Mouse (Mus musculus) MEL (cell line): ENCODE measurements around the gene Rnpep. TPM values are rescaled to one million over a fixed set of nuclear protein-coding genes. Genes with fewer than 3 reads are reported as not detected.

Experiments
- DNase-seq: peaks from one replicate; pipeline ENCODE4 v3.0.0; 2011; ENCODE audit warnings: low read depth, low spot score
- H3K27ac ChIP-seq: 2 replicates; pipeline ENCODE4 v1.5.1; 2012; ENCODE audit warnings: low read depth, mild to moderate bottlenecking, control low read depth, low read length, moderate library complexity; ENCODE audit not compliant: control insufficient read depth
- H3K27me3 ChIP-seq, 2 experiments: fragments of 150-350 bp in 1 of 2; sonication (generic) in 1 of 2; 2 replicates each; pipeline ENCODE4 v1.6.1; 2012; ENCODE audit warnings: low read length in 2 of 2, mild to moderate bottlenecking in 2 of 2, improper control_type of control experiment in 1 of 2, moderate library complexity in 1 of 2; ENCODE audit not compliant: insufficient read depth in 2 of 2, control insufficient read depth in 1 of 2
- H3K36me3 ChIP-seq, 2 experiments: 2 replicates each; pipeline ENCODE4 v1.6.1; 2012 to 2014; ENCODE audit warnings: low read length in 2 of 2, improper control_type of control experiment in 1 of 2, inconsistent platforms in 1 of 2, mild to moderate bottlenecking in 1 of 2; ENCODE audit not compliant: insufficient read depth in 2 of 2, control insufficient read depth in 1 of 2
- H3K4me1 ChIP-seq, 2 experiments: fragments of 150-350 bp in 1 of 2; sonication (generic) in 1 of 2; 2 replicates each; pipeline ENCODE4 v1.6.1; 2012; ENCODE audit warnings: low read length in 2 of 2, improper control_type of control experiment in 1 of 2, mild to moderate bottlenecking in 1 of 2; ENCODE audit not compliant: insufficient read depth in 2 of 2, control insufficient read depth in 1 of 2
- H3K4me3 ChIP-seq, 2 experiments: fragments of 150-350 bp in 1 of 2; sonication (generic) in 1 of 2; 2 replicates each; pipeline ENCODE4 v1.5.1; 2012; ENCODE audit warnings: low read depth in 2 of 2, low read length in 2 of 2, mild to moderate bottlenecking in 2 of 2, moderate library complexity in 2 of 2, control low read depth in 1 of 2, improper control_type of control experiment in 1 of 2; ENCODE audit not compliant: control insufficient read depth in 1 of 2, insufficient read depth in 1 of 2
- H3K79me2 ChIP-seq: 2 replicates; pipeline ENCODE4 v1.6.1; 2012; ENCODE audit warnings: mild to moderate bottlenecking, low read length, moderate library complexity; ENCODE audit not compliant: control insufficient read depth, poor library complexity, insufficient read depth
- H3K9ac ChIP-seq: 2 replicates; pipeline ENCODE4 v1.6.1; 2012; ENCODE audit warnings: low read depth, mild to moderate bottlenecking, control low read depth, low read length, moderate library complexity; ENCODE audit not compliant: control insufficient read depth, poor library complexity, severe bottlenecking
- H3K9me3 ChIP-seq: fragments of 150-350 bp; sonication (generic); replicated peaks from 2 replicates; pipeline ENCODE4 v1.6.1; 2012; ENCODE audit warnings: mild to moderate bottlenecking, low read length, improper control_type of control experiment, moderate library complexity; ENCODE audit not compliant: insufficient read depth
- BHLHE40 ChIP-seq: IDR thresholded peaks from 2 replicates; pipeline ENCODE4 v1.6.1; 2012; ENCODE audit warnings: low read depth, mild to moderate bottlenecking, inconsistent platforms, low read length, improper control_type of control experiment, borderline replicate concordance
- CTCF ChIP-seq, 3 experiments: IDR thresholded peaks in 2 of 3; conservative IDR thresholded peaks in 1 of 3; 2 replicates each; pipeline ENCODE4 v1.5.1; 2011 to 2012; ENCODE audit warnings: low read length in 3 of 3, low read depth in 2 of 3, mild to moderate bottlenecking in 2 of 3, improper control_type of control experiment in 1 of 3, inconsistent platforms in 1 of 3, mixed read lengths in 1 of 3, moderate library complexity in 1 of 3; ENCODE audit not compliant: control insufficient read depth in 1 of 3, insufficient read depth in 1 of 3, poor library complexity in 1 of 3, severe bottlenecking in 1 of 3
- ELF1 ChIP-seq: IDR thresholded peaks from 2 replicates; pipeline ENCODE4 v1.6.1; 2014; ENCODE audit warnings: low read depth, mild to moderate bottlenecking, inconsistent platforms, low read length, improper control_type of control experiment, moderate library complexity
- EP300 ChIP-seq, 2 experiments: IDR thresholded peaks; 2 replicates each; pipeline ENCODE4 v1.6.1; 2011; ENCODE audit warnings: improper control_type of control experiment in 2 of 2, low read length in 2 of 2, low read depth in 1 of 2, mild to moderate bottlenecking in 1 of 2
- ETS1 ChIP-seq: IDR thresholded peaks from 2 replicates; pipeline ENCODE4 v1.6.1; 2012; ENCODE audit warnings: low read depth, mild to moderate bottlenecking, inconsistent platforms, low read length, improper control_type of control experiment, moderate library complexity
- GABPA ChIP-seq: IDR thresholded peaks from 2 replicates; pipeline ENCODE4 v1.6.1; 2012; ENCODE audit warnings: low read depth, mild to moderate bottlenecking, inconsistent platforms, low read length, improper control_type of control experiment, moderate library complexity
- MAFK ChIP-seq: IDR thresholded peaks from 2 replicates; pipeline ENCODE4 v1.6.1; 2011; ENCODE audit warnings: low read depth, mild to moderate bottlenecking, low read length, improper control_type of control experiment, borderline replicate concordance
- MAX ChIP-seq: IDR thresholded peaks from 2 replicates; pipeline ENCODE4 v1.6.1; 2011; ENCODE audit warnings: low read length, improper control_type of control experiment
- MEF2A ChIP-seq: IDR thresholded peaks from 2 replicates; pipeline ENCODE4 v1.6.1; 2014; ENCODE audit warnings: low read depth, mild to moderate bottlenecking, inconsistent platforms, low read length, improper control_type of control experiment; ENCODE audit not compliant: poor library complexity, insufficient replicate concordance, severe bottlenecking; ENCODE audit errors: extremely low read depth
- MXI1 ChIP-seq: IDR thresholded peaks from 2 replicates; pipeline ENCODE4 v1.6.1; 2011; ENCODE audit warnings: mild to moderate bottlenecking, low read depth, low read length, improper control_type of control experiment
- NELFE ChIP-seq: IDR thresholded peaks from 2 replicates; pipeline ENCODE4 v1.6.1; 2011; ENCODE audit warnings: low read depth, low read length, improper control_type of control experiment
- NRF1 ChIP-seq: IDR thresholded peaks from 2 replicates; pipeline ENCODE4 v1.6.1; 2014; ENCODE audit warnings: low read depth, mild to moderate bottlenecking, inconsistent platforms, low read length, improper control_type of control experiment, moderate library complexity; ENCODE audit not compliant: poor library complexity, insufficient read depth, severe bottlenecking
- POLR2A ChIP-seq, 2 experiments: IDR thresholded peaks; 2 replicates each; pipeline ENCODE4 v1.6.1; 2011 to 2012; ENCODE audit warnings: low read length in 2 of 2, mild to moderate bottlenecking in 2 of 2, control low read depth in 1 of 2, improper control_type of control experiment in 1 of 2, low read depth in 1 of 2, moderate library complexity in 1 of 2; ENCODE audit not compliant: control insufficient read depth in 1 of 2, insufficient read depth in 1 of 2, poor library complexity in 1 of 2
- POLR2AphosphoS2 ChIP-seq: IDR thresholded peaks from 2 replicates; pipeline ENCODE4 v1.6.1; 2011; ENCODE audit warnings: low read length, improper control_type of control experiment
- RAD21 ChIP-seq: IDR thresholded peaks from 2 replicates; pipeline ENCODE4 v1.6.1; 2011; ENCODE audit warnings: mild to moderate bottlenecking, low read depth, low read length, improper control_type of control experiment
- RCOR1 ChIP-seq: IDR thresholded peaks from 2 replicates; pipeline ENCODE4 v1.6.1; 2012; ENCODE audit warnings: low read depth, mild to moderate bottlenecking, inconsistent platforms, low read length, improper control_type of control experiment
- SIN3A ChIP-seq: IDR thresholded peaks from 2 replicates; pipeline ENCODE4 v1.6.1; 2012; ENCODE audit warnings: low read length, improper control_type of control experiment, inconsistent platforms
- SMC3 ChIP-seq: IDR thresholded peaks from 2 replicates; pipeline ENCODE4 v1.6.1; 2011; ENCODE audit warnings: low read depth, low read length, improper control_type of control experiment
- TBP ChIP-seq: IDR thresholded peaks from 2 replicates; pipeline ENCODE4 v1.8.0; 2011; ENCODE audit warnings: low read depth, low read length, improper control_type of control experiment
- UBTF ChIP-seq: IDR thresholded peaks from 2 replicates; pipeline ENCODE4 v1.6.1; 2012; ENCODE audit warnings: low read depth, mild to moderate bottlenecking, inconsistent platforms, low read length, improper control_type of control experiment, moderate library complexity, borderline replicate concordance; ENCODE audit not compliant: insufficient read depth
- USF1 ChIP-seq: IDR thresholded peaks from 2 replicates; pipeline ENCODE4 v1.6.1; 2014; ENCODE audit warnings: low read depth, mild to moderate bottlenecking, inconsistent platforms, low read length, improper control_type of control experiment, moderate library complexity
- ZKSCAN1 ChIP-seq: IDR thresholded peaks from 2 replicates; pipeline ENCODE4 v1.6.1; 2012; ENCODE audit warnings: low read depth, mild to moderate bottlenecking, inconsistent platforms, low read length, improper control_type of control experiment, moderate library complexity
- ZNF384 ChIP-seq: IDR thresholded peaks from 2 replicates; pipeline ENCODE4 v1.6.1; 2012; ENCODE audit warnings: low read depth, mild to moderate bottlenecking, inconsistent platforms, low read length, improper control_type of control experiment
- polyA plus RNA-seq, 2 experiments: library from polyadenylated mRNA; stranded (reverse) in 1 of 2; unstranded in 1 of 2; fragments of >175 nt in 1 of 2; fragments of >200 nt in 1 of 2; gene quantifications; 2 replicates each; pipeline versions ENCODE4 v1.2.1 to v1.2.4; 2012; ENCODE audit warnings: low replicate concordance in 2 of 2, low read depth in 1 of 2; ENCODE audit not compliant: insufficient read length in 2 of 2, insufficient read depth in 1 of 2, missing spikeins in 1 of 2
- total RNA-seq: library from RNA; depleted of rRNA; stranded (reverse); fragments of 300-350 nt; gene quantifications from 2 replicates; pipeline ENCODE4 v1.2.3, GENCODE M21; 2012

The Rnpep gene
- total and polyA plus RNA-seq, 3 experiments, result 6.5 to 17.4 TPM; not detected in 1

DNA sequence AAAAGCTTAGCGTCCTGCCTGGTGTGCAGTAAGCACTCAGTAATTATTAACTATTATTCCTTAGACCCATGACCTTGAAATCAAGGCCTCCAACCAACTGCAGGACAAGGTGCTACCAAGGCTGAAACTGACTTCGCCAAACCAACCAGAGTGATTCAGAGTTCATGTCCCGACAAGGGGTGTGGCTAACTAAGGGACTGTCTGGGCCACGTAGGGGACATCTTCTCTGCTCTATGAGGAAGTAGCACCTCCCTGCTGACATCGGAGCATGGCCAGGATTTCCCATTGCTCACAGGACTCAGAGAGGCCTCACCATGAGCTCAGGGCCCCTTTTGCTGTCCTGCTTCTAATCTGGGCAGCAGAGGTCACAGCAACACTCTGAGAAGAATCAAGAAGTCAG is 18.1 kb downstream of the Rnpep start:
- Histone ChIP-seq H3K4me3 (no peak overlapping the region), H3K27ac (no peak overlapping the region), H3K36me3 (peaks cover 0 to 2% of the 10 kb centered on the region in 2 experiments; a peak in 1 of 4 replicates), H3K4me1 (no peaks in the 10 kb centered on the region), H3K9me3 (no peaks in the 10 kb centered on the region), H3K27me3 (no peaks in the 10 kb centered on the region), H3K9ac (no peak overlapping the region), H3K79me2 (no peaks in the 10 kb centered on the region)
- no peak for TF ChIP-seq MXI1
- TF ChIP-seq RAD21, result no peak
- TF ChIP-seq BHLHE40, result no peak
- TF ChIP-seq NELFE, result no peak
- no peak for TF ChIP-seq MEF2A
- no peak for TF ChIP-seq EP300 (IDR thresholded peaks at IDR 0.05; ENCODE audit: low read depth in 1 of 2, low read length in 2 of 2)
- no peak for TF ChIP-seq NRF1
- no peak for TF ChIP-seq TBP
- peak; percentile 64 for DNase-seq

DNA sequence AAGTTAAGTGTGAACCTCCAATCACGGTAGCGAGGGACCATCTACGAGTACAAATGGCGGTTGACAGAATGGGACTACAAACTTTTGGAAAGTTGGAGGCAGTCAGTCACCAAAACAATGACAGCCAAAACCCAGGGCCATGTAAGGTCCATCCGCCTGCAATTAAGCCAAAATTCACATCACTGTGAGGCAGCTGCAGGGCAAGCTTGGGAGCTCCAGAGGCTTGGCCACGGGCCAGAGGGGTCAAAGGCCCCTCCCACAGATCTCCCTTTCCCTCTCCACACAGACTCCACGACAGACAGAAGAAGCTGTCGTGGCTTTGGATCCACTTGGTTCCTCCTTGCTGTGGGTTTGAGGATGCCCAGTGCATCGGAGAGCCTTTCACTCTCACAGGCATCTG is 20.6 kb downstream of the Rnpep start:
- H3K4me3 ChIP-seq, result no peak overlapping the region
- H3K9me3 ChIP-seq, result no peaks in the 10 kb centered on the region
- no peaks in the 10 kb centered on the region for H3K79me2 ChIP-seq
- DNase-seq, result no peak
- H3K36me3 ChIP-seq, result peaks cover 0 to 2% of the 10 kb centered on the region in 2 experiments; a peak in 1 of 4 replicates
- no peak for TF ChIP-seq ZNF384
- TF ChIP-seq SIN3A, result no peak
- no peak for TF ChIP-seq CTCF (IDR thresholded peaks at IDR 0.05 in 2 of 3, conservative IDR thresholded peaks at IDR 0.05 in 1 of 3; ENCODE audit: control insufficient read depth in 1 of 3, insufficient read depth in 1 of 3, low read depth in 2 of 3, low read length in 3 of 3, poor library complexity in 1 of 3, severe bottlenecking in 1 of 3)
- no peak for TF ChIP-seq ETS1
- no peak for TF ChIP-seq POLR2A (IDR thresholded peaks at IDR 0.05; ENCODE audit: control insufficient read depth in 1 of 2, insufficient read depth in 1 of 2, low read depth in 1 of 2, low read length in 2 of 2, poor library complexity in 1 of 2)
- no peak for TF ChIP-seq ELF1
- no peak for TF ChIP-seq MAX
- no peak for TF ChIP-seq ZKSCAN1
- no peak for TF ChIP-seq USF1
- no peak for TF ChIP-seq POLR2AphosphoS2
- no peak for TF ChIP-seq RCOR1
- no peak for TF ChIP-seq SMC3
- no peak for TF ChIP-seq MXI1
- TF ChIP-seq UBTF, result no peak
- no peak for TF ChIP-seq GABPA
- TF ChIP-seq MAFK, result no peak
- no peaks in the 10 kb centered on the region for H3K27me3 ChIP-seq
- no peaks in the 10 kb centered on the region for H3K4me1 ChIP-seq
- no peak overlapping the region for H3K27ac ChIP-seq
- H3K9ac ChIP-seq, result no peak overlapping the region
